ENCODE assay signal across 13 mouse cellular contexts in genomic region chr2:168511529-168511928, GRCm38 (mm10).
"Had no signal": no experiment of that assay in that cellular context is flagged by ENCODE, and none has a peak within 500 bp of the region (broad histone marks: within the 10 kb centered on the region; RNA-seq: fewer than 3 reads in every experiment).

No protein-coding gene starts in this region.

- H3K4me3 ChIP-seq: limb, embryonic 13.5 days; midbrain, embryonic 12.5 days; myocyte; neural tube, embryonic 12.5 days; stomach, embryonic 15.5 days had no signal

- H3K27ac ChIP-seq: kidney, postnatal 0 days; limb, embryonic 13.5 days; liver, embryonic 14.5 days; midbrain, embryonic 12.5 days; neural tube, embryonic 12.5 days; stomach, embryonic 15.5 days had no signal

- DNase-seq: kidney, adult 9 months; kidney, postnatal 36 days; left cerebral cortex, postnatal 4 days; lung, adult 18-20 months; spleen, adult 18-20 months; thymus, postnatal 4 days had no signal
